Mouse (Mus musculus) testis, adult 2 months (tissue): ENCODE measurements around the gene Crlf1.

Experiments used
- CTCF ChIP-seq: fragments of 200-500 bp; IDR thresholded peaks from 2 replicates; pipeline ENCODE4 v1.5.1; 2012; ENCODE audit warnings: low read depth, mild to moderate bottlenecking, inconsistent platforms, low read length, moderate library complexity; ENCODE audit not compliant: control insufficient read depth, insufficient read depth, insufficient replicate concordance
- POLR2A ChIP-seq: fragments of 200-500 bp; IDR thresholded peaks from 2 replicates; pipeline ENCODE4 v1.6.1; 2012; ENCODE audit warnings: low read depth, mild to moderate bottlenecking, inconsistent platforms, low read length, moderate library complexity; ENCODE audit not compliant: control insufficient read depth

DNA sequence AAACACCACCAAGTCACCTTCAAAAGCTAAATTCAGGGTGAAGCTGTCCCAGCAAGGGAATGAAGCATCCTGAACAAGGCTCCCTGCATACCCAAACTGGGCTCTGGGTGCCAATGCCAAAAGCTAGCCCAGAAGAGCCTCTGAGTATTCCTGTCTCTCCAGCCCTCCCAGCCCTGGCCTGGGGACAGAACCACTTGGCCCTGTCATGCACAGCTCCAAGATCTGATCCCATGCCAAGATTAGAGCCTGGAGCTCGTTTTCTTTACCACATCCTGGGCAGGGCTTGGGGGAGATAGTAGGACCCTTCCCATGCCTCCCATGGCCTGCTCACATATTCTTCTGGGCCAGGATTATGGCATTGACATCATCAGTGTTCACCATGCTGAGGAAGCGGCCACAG, 26.6 kb downstream of the Crlf1 start:
- TF ChIP-seq CTCF (no peak), POLR2A (no peak)
